10 mouse cellular contexts compared by ENCODE assay signal in the genomic region with DNA sequence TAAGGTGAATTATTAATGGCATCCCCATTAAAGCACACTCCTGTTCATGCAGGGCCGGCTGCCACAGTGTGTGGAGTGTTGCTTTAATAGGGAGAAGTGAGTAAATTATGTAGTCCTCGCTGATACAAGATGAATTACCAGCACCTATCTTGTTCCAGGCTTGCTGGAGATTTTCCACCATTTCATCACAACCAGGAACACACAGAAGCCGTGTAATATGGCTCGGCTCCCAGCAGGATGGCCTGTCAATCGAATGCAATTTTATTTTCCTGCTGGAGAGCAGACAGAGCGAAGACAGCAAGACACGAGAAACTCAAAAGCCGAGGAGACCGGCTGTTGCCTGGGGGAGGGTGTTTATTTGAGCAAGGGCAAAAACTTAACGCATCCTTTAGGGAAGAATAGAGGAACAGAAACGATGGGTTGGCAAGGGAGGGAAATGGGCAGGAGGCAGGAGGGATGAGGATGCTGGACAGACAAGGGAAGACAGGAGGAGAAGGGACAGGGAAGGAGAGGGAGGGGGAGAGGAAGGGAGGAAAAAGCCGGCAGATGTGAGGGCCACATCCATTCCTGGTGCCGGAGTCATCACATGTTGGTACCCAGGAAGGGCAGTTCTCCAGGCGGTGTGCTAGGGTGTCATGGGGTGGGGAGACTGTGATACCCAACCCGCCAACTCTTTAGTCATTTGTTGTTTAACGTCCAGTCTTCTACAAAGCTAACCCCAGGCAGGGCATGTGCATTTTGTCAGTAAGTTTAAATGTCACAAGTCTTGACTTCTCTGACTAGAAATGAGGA. TPM values are rescaled to one million over a fixed set of nuclear protein-coding genes. Genes with fewer than 3 reads are reported as not detected.
DNase-seq lines count a peak whose midpoint lies in the region; ATAC-seq and TF ChIP-seq lines count a peak whose summit lies in the region.
"Had no signal": no experiment of that assay in that cellular context is flagged by ENCODE, and none has a peak within 500 bp of the region (broad histone marks: within the 10 kb centered on the region; RNA-seq: fewer than 3 reads in every experiment).

No protein-coding gene starts in this region.

- H3K27me3 ChIP-seq in heart, postnatal 0 days (ENCODE audit: control insufficient read depth, insufficient read depth, low read length): no peaks in the 10 kb centered on the region
- no peaks in the 10 kb centered on the region for H3K27me3 ChIP-seq in hindbrain, embryonic 12.5 days

- ATAC-seq in heart, postnatal 0 days (ENCODE audit: insufficient read depth, low read depth): no peak
- peak; percentile 75; the same call in 1 of the 2 replicates for ATAC-seq in hindbrain, embryonic 12.5 days (ENCODE audit: low FRiP score)
- no peak for ATAC-seq in megakaryocyte, adult 5-6 weeks (ENCODE audit: poor library complexity, severe bottlenecking)

- no peaks in the 10 kb centered on the region for H3K4me1 ChIP-seq in heart, postnatal 0 days (ENCODE audit: control insufficient read depth, insufficient read depth)
- peaks cover 18% of the 10 kb centered on the region for H3K4me1 ChIP-seq in hindbrain, embryonic 12.5 days

- TF ChIP-seq CTCF in heart, postnatal 0 days (IDR thresholded peaks at IDR 0.05; ENCODE audit: low read depth): no peak

- 64% methylated on average over 16 of the region's 16 CpGs for WGBS in heart, postnatal 0 days
- WGBS in hindbrain, embryonic 12.5 days: 58% methylated on average over 16 of the region's 16 CpGs

- no peaks in the 10 kb centered on the region for H3K9me3 ChIP-seq in heart, postnatal 0 days (replicated peaks; ENCODE audit: control insufficient read depth, low read length)
- H3K9me3 ChIP-seq in hindbrain, embryonic 12.5 days (replicated peaks): no peaks in the 10 kb centered on the region

- peak overlapping the region; percentile 44; the same call in 1 of the 2 replicates for H3K4me2 ChIP-seq in heart, postnatal 0 days (ENCODE audit: low read depth, low read length)
- no peak overlapping the region for H3K4me2 ChIP-seq in hindbrain, embryonic 12.5 days (replicated peaks)

- peaks cover 17% of the 10 kb centered on the region for H3K36me3 ChIP-seq in heart, postnatal 0 days (replicated peaks; ENCODE audit: control insufficient read depth, insufficient read depth, low read length)
- no peaks in the 10 kb centered on the region for H3K36me3 ChIP-seq in hindbrain, embryonic 12.5 days
- H3K36me3 ChIP-seq: G1E had no signal

- no peak for DNase-seq in heart, postnatal 0 days (ENCODE audit: low spot score)
- no peak for DNase-seq in heart, postnatal 4 days
- DNase-seq in left cerebral cortex, postnatal 25 days (ENCODE audit: low spot score in 2 of 2): peak; percentile 29 to 38
- DNase-seq in right cerebral cortex, postnatal 10 days (ENCODE audit: low spot score in 2 of 2): peak; percentile 53 to 64
- no peak for DNase-seq in urinary bladder, postnatal 4 days (ENCODE audit: low spot score in 2 of 2)
- no peak for DNase-seq in B cell, adult 2 months
- DNase-seq: thymus, adult 2 months had no signal

- H3K4me3 ChIP-seq in heart, postnatal 0 days (ENCODE audit: low read depth, low read length): no peak overlapping the region
- H3K4me3 ChIP-seq in hindbrain, embryonic 12.5 days: no peak overlapping the region

- no peak for TF ChIP-seq EP300 in heart, postnatal 0 days (IDR thresholded peaks at IDR 0.05; ENCODE audit: low read depth)

- intact Hi-C loops in left cerebral cortex, postnatal 25 days (cut with DNase I): no loop called here

- peak overlapping the region; percentile 66 for H3K27ac ChIP-seq in heart, postnatal 0 days (ENCODE audit: low read depth)
- peak overlapping the region; percentile 76 for H3K27ac ChIP-seq in hindbrain, embryonic 12.5 days

- H3K9ac ChIP-seq in heart, postnatal 0 days (replicated peaks; ENCODE audit: low read depth, low read length): no peak overlapping the region
- no peak overlapping the region for H3K9ac ChIP-seq in hindbrain, embryonic 12.5 days

RNA-seq across cellular contexts. Expression of a gene that starts 39.9 kb away (rescaled TPM):
- 54.8 and 59.5 TPM in 2 replicates for total RNA-seq in heart, postnatal 0 days (2014; rRNA removed; ENCODE audit: low replicate concordance)
- polyA plus RNA-seq in heart, postnatal 0 days (2015; fragmentation: Nextera tagmentation; extraction: Ambion mirVana): 32.9 and 36.5 TPM in 2 replicates
- total RNA-seq in heart, postnatal 4 days (2021): 10 to 100 TPM; 70.3 to 80.9 TPM
- 8.3 and 10.4 TPM in 2 replicates for polyA plus RNA-seq in hindbrain, embryonic 12.5 days (2016; fragmentation: Nextera tagmentation; extraction: Ambion mirVana)
- 1 to 10 TPM; 7.3 to 9.2 TPM for total RNA-seq in left cerebral cortex, postnatal 25 days (2021)
- 12.0 and 13.0 TPM in 2 replicates for total RNA-seq in megakaryocyte, adult 5-6 weeks (2015)
- 23.1 and 29.0 TPM in 2 replicates for total RNA-seq in megakaryocyte, adult 5-6 weeks (2017)
- total RNA-seq: G1E had no signal
- polyA plus RNA-seq: G1E had no signal

Comparison
In these comparisons a context has a peak if more than half of its experiments do, and no peak if none do; other contexts are left out.
1. DNase-seq: peak in left cerebral cortex, postnatal 25 days (2 of 2) and right cerebral cortex, postnatal 10 days (2 of 2); none in heart, postnatal 0 days (single experiment), heart, postnatal 4 days (single experiment), urinary bladder, postnatal 4 days (0 of 2) and B cell, adult 2 months (0 of 2).